Mouse (Mus musculus) stomach, embryonic 16.5 days (tissue): ENCODE measurements around the gene Malrd1. TPM values are rescaled to one million over a fixed set of nuclear protein-coding genes. Genes with fewer than 3 reads are reported as not detected.

Source experiments
- ATAC-seq: fragments of 200-750 bp; cut with Nextera tagmentation; 2 replicates; pipeline ENCODE4 v1.8.0; 2017; ENCODE audit warnings: moderate number of reproducible peaks, moderate TSS enrichment; ENCODE audit not compliant: insufficient read depth, low FRiP score
- H3K27ac ChIP-seq: fragments of 300-500 bp; sonication (generic); 2 replicates; pipeline ENCODE4 v1.5.1; 2014; ENCODE audit warnings: low read length
- H3K27me3 ChIP-seq: fragments of 300-500 bp; sonication (generic); 2 replicates; pipeline ENCODE4 v1.6.1; 2014; ENCODE audit warnings: low read length, control low read depth, mixed read lengths; ENCODE audit not compliant: control insufficient read depth, insufficient read depth
- H3K36me3 ChIP-seq: fragments of 300-500 bp; sonication (generic); 2 replicates; pipeline ENCODE4 v1.6.1; 2014; ENCODE audit warnings: low read length; ENCODE audit not compliant: control insufficient read depth, insufficient read depth
- H3K4me1 ChIP-seq: fragments of 300-500 bp; sonication (generic); 2 replicates; pipeline ENCODE4 v1.6.1; 2014; ENCODE audit warnings: low read length, control low read depth, mixed read lengths; ENCODE audit not compliant: control insufficient read depth, insufficient read depth
- H3K4me2 ChIP-seq: fragments of 300-500 bp; sonication (generic); 2 replicates; pipeline ENCODE4 v1.6.1; 2014; ENCODE audit warnings: low read depth, low read length, mixed read lengths
- H3K4me3 ChIP-seq: fragments of 300-500 bp; sonication (generic); replicated peaks from 2 replicates; pipeline ENCODE4 v1.5.1; 2014; ENCODE audit warnings: mild to moderate bottlenecking, low read length
- H3K9ac ChIP-seq: fragments of 300-500 bp; sonication (generic); 2 replicates; pipeline ENCODE4 v1.6.1; 2014; ENCODE audit warnings: low read length
- H3K9me3 ChIP-seq: fragments of 300-500 bp; sonication (generic); replicated peaks from 2 replicates; pipeline ENCODE4 v1.6.1; 2016; ENCODE audit warnings: low read length, control low read depth; ENCODE audit not compliant: control insufficient read depth
- WGBS: fragments of 180-500 bp; shearing (Covaris S2); extraction: QIAGEN DNeasy Blood & Tissue Kit; methylation state at CpG from one replicate; pipeline ENCODE4 v1.1.7; 2014; 5-methylcytosine and 5-hydroxymethylcytosine counted together
- polyA plus RNA-seq: library from polyadenylated mRNA; unstranded; fragments of >200 nt; fragmentation: Nextera tagmentation; extraction: Ambion mirVana; gene quantifications from 2 replicates; pipeline ENCODE4 v1.2.1, GENCODE M21; 2015

Gene Malrd1
- 0.04 and 0.10 TPM in 2 replicates for polyA plus RNA-seq

DNA sequence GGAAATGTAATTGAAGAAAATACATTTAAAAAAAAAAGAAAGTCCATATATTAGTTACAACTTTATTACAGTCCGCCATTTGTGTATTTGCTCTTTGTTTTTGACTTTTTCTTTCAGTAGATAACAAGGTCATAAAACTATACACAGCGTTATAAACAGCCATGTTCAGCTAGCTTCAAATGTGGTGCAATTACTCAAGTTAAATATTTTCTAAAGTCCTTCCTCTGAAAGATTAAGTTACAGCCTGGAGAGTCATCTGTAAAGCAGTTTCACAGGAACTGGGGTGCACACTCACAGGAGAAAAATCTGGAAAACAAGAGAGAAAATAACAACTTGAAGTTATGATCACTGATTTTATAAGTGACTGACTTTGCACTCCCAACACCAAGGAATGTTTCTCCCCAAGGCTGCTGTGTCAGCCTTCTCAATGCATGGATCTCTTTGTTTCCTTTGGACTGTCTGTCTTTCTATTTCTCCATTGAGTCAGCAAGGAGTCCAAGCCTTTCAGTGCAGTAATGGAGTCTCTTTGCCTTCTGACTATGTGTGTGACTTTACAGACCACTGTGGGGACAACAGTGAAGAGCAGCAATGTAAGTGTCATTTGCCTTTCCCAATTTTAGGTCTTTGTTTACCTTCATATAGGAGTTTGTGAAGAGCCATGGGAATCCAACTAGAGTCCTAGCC lies at the start of gene Malrd1:
Gene Malrd1, plus strand, starts transcription at position 239 of the 684 bp plus-strand sequence.
- H3K27me3 ChIP-seq, result no peaks in the 10 kb centered on the region
- H3K4me2 ChIP-seq, result no peak within 1 kb of the TSS
- no peak within 1 kb of the TSS for H3K27ac ChIP-seq
- no peak within 1 kb of the TSS for H3K9ac ChIP-seq
- H3K4me3 ChIP-seq, result no peak within 1 kb of the TSS
- no peaks in the 10 kb centered on the region for H3K36me3 ChIP-seq
- ATAC-seq, result no peak
- no peaks in the 10 kb centered on the region for H3K4me1 ChIP-seq
- WGBS, result 77% methylated on average over 2 of the region's 2 CpGs
- H3K9me3 ChIP-seq, result no peaks in the 10 kb centered on the region

DNA sequence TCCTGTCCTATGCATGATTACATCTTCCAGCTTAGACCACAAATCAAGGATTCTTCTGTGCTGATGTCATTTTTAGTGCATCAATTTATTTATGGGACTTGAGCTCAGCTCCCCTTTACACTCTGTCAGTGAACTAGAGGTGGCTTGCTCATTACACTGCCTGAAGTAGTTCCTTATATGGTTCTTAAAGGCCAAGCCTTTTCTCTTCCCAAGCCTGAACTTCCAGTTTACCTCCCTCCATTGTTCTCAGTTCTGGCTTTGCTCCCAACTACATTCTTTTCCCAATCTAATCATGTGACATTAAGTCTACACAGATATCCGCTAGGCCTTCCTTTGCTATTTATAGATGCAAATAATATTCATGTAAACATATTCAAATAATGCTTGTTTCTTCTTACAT lies 12.4 kb downstream of the Malrd1 start:
- no peaks in the 10 kb centered on the region for H3K4me1 ChIP-seq
- H3K9ac ChIP-seq, result no peak overlapping the region
- H3K36me3 ChIP-seq, result no peaks in the 10 kb centered on the region
- H3K27me3 ChIP-seq, result no peaks in the 10 kb centered on the region
- ATAC-seq, result peak; percentile 47; the same call in 1 of the 2 replicates
- 49% methylated on average over 1 of the region's 1 CpGs for WGBS
- H3K27ac ChIP-seq, result no peak overlapping the region
- H3K4me3 ChIP-seq, result no peak overlapping the region
- H3K4me2 ChIP-seq, result no peak overlapping the region
- no peaks in the 10 kb centered on the region for H3K9me3 ChIP-seq

DNA sequence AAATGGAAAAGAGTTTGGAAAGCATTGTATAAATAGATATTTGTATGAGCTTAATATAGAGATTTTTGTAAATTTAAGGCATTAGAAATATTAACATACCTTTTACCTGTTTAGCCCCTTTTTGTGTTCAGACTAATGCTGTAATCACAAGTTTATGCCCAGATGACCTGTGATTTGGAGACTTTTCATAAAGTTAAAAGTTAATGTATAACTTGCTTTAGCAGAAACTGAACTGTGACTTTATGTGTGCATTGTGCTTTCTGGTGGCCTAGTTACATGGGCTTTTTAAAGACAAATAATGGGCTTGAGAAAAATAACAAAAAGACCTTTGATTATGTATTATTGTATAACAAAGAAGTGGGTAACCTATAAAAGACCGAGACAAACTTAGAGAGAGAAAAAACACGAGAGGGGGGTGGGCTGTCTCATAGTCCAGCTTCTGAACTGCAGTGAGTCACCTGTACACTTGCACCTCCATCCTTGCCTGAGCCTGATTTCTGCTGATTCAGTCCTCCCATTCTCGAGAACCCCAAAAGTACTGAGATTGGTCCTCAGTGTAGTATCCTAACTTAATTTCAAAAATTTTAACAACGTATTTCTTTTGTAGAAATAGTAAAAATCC lies 87.2 kb downstream of the Malrd1 start:
- no peaks in the 10 kb centered on the region for H3K4me1 ChIP-seq
- no peaks in the 10 kb centered on the region for H3K27me3 ChIP-seq
- H3K36me3 ChIP-seq, result no peaks in the 10 kb centered on the region
- no peak for ATAC-seq
- H3K9ac ChIP-seq, result no peak overlapping the region
- H3K4me3 ChIP-seq, result no peak overlapping the region
- H3K9me3 ChIP-seq, result no peaks in the 10 kb centered on the region
- H3K4me2 ChIP-seq, result no peak overlapping the region
- 48% methylated on average over 4 of the region's 4 CpGs for WGBS
- no peak overlapping the region for H3K27ac ChIP-seq

DNA sequence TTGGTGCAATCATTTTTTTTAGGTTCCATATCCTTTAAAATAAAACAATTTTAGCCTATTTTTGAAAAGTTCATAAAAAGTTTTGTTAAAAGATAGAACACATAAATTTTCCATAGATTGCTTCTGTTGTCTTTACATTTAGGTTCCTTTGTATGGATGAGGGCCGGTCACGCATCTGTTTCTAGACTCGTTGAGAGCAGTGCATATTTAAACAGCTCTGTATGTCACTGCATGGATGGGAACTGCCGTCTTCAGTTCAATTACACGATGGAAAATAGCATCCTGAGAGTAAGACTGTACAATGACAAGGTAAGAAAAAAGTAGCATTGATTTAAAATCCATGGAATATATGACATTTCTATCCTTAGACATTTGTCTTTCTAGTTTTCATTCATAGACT lies 87.7 kb downstream of the Malrd1 start:
- no peak for ATAC-seq
- Histone ChIP-seq H3K4me1 (no peaks in the 10 kb centered on the region), H3K27ac (no peak overlapping the region), H3K4me2 (no peak overlapping the region), H3K36me3 (no peaks in the 10 kb centered on the region), H3K9ac (no peak overlapping the region), H3K9me3 (no peaks in the 10 kb centered on the region), H3K4me3 (no peak overlapping the region), H3K27me3 (no peaks in the 10 kb centered on the region)
- WGBS, result 59% methylated on average over 5 of the region's 5 CpGs

DNA sequence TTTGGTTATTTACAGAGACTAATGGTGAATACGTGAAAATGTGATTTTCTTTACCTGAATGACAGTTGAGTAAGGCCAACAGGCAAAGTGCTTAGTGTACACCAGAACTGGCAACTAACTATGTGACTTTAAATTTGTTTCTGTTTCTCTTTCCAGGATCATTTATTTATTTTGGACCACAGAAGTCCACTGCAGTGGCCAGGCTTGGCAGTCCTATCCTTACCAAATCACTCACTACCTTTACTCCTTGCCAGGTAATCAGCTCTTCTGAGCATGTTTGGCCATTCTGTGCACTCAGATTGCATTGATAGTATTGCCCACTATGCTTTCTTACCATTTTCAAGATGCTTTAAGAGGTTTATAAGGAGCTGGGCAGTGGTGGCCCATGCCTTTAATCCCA lies 109.5 kb downstream of the Malrd1 start:
- no peaks in the 10 kb centered on the region for H3K36me3 ChIP-seq
- H3K9me3 ChIP-seq, result no peaks in the 10 kb centered on the region
- H3K27me3 ChIP-seq, result no peaks in the 10 kb centered on the region
- H3K27ac ChIP-seq, result no peak overlapping the region
- WGBS, result 72% methylated on average over 1 of the region's 1 CpGs
- no peak for ATAC-seq
- H3K4me1 ChIP-seq, result no peaks in the 10 kb centered on the region
- H3K9ac ChIP-seq, result no peak overlapping the region
- H3K4me2 ChIP-seq, result no peak overlapping the region
- no peak overlapping the region for H3K4me3 ChIP-seq

DNA sequence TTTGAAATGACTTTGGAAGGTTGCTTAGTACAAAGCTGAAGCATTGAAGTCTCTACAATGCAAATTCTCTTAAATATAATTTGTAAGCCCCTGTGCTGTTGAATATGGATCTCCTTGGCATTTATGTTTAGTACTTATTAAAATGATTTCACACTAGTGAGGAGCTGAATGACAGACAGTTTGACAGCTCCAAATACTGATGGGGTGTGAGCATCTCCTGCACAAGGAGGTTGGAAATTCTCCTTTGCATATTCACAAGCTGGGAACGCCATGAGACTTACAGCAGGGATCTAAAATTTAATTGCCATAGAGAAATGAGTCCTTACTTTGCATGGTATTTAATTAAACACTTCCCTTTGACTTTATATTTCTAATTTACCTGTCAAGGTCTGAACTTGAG lies 117.6 kb downstream of the Malrd1 start:
- H3K4me2 ChIP-seq, result no peak overlapping the region
- H3K9me3 ChIP-seq, result no peaks in the 10 kb centered on the region
- H3K27ac ChIP-seq, result no peak overlapping the region
- H3K36me3 ChIP-seq, result no peaks in the 10 kb centered on the region
- H3K27me3 ChIP-seq, result no peaks in the 10 kb centered on the region
- ATAC-seq, result no peak
- no peak overlapping the region for H3K4me3 ChIP-seq
- no peaks in the 10 kb centered on the region for H3K4me1 ChIP-seq
- 79% methylated on average over 1 of the region's 1 CpGs for WGBS
- H3K9ac ChIP-seq, result no peak overlapping the region

DNA sequence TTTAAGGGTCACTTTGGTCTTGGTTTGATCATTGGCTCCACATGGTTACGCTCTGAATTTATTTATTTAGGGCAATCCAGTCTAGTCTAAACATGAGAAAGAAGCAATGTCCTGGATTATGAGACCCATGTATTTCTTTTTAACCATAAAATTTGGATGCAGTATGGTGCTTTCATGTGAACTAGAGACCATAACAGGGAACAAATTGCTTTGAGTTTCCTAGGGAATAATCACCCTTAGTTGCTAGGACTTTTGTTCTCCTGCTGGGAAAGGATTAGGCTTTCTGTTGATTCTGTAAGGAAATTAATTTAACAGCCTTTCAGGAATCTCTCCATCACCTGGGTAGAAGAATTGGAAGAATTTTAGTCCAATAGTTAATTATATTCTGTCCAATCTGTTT lies 130.1 kb downstream of the Malrd1 start:
- Histone ChIP-seq H3K4me3 (no peak overlapping the region), H3K4me1 (no peaks in the 10 kb centered on the region), H3K4me2 (no peak overlapping the region), H3K27me3 (no peaks in the 10 kb centered on the region), H3K36me3 (no peaks in the 10 kb centered on the region), H3K9ac (no peak overlapping the region), H3K27ac (no peak overlapping the region), H3K9me3 (no peaks in the 10 kb centered on the region)
- no peak for ATAC-seq
- WGBS, result 74% methylated on average over 1 of the region's 1 CpGs

DNA sequence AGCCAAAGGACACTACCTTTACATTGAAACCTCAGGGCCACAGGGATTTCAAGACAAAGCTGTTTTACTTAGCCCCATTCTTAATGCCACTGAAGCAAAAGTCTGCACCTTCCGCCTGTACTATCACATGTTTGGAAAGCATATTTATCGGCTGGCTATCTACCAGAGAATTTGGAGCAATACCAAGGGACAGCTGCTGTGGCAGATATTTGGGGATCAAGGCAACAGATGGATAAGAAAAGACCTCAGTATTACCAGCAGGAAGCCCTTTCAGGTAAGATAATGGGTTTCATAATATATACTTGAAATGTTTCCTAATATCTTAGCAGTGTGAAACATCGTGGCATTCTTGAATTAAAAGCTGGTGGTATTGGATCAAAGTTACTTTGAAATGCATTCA lies 176.7 kb downstream of the Malrd1 start:
- Histone ChIP-seq H3K27me3 (no peaks in the 10 kb centered on the region), H3K27ac (no peak overlapping the region), H3K9me3 (no peaks in the 10 kb centered on the region), H3K4me2 (no peak overlapping the region), H3K9ac (no peak overlapping the region), H3K4me1 (no peaks in the 10 kb centered on the region), H3K36me3 (no peaks in the 10 kb centered on the region), H3K4me3 (no peak overlapping the region)
- WGBS, result 74% methylated on average over 3 of the region's 3 CpGs
- no peak for ATAC-seq

DNA sequence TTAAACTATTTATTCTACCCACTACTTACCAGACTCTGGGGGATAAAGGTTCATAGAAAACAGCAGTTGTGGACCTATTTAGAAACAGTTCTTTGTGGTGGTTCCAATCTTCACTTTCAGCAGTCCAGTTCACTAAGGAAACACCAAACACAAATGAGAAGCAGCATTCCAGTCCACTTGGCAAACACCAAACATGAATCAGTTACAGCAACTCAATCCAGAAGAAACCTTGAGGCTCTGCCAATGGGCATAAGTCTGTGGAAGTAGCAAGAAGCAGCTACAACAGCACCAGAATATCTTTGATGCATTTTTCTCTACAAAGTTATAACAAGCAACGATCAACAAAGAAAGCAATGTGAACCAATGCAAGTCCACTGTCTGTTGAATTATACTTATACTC lies 214.7 kb downstream of the Malrd1 start:
- H3K9me3 ChIP-seq, result no peaks in the 10 kb centered on the region
- no peak overlapping the region for H3K9ac ChIP-seq
- ATAC-seq, result no peak
- H3K27me3 ChIP-seq, result no peaks in the 10 kb centered on the region
- no peak overlapping the region for H3K4me3 ChIP-seq
- no peak overlapping the region for H3K4me2 ChIP-seq
- WGBS, result 88% methylated on average over 1 of the region's 1 CpGs
- no peaks in the 10 kb centered on the region for H3K36me3 ChIP-seq
- H3K4me1 ChIP-seq, result no peaks in the 10 kb centered on the region
- H3K27ac ChIP-seq, result no peak overlapping the region
